Mouse (Mus musculus) E14TG2a.4 (cell line): ENCODE data around the gene Mgat4d.

Source experiments
- CTCF ChIP-seq: conservative IDR thresholded peaks from 2 replicates; pipeline ENCODE4 v1.5.1; 2014; ENCODE audit warnings: low read length
- NANOG ChIP-seq: IDR thresholded peaks from 2 replicates; pipeline ENCODE4 v1.6.1; 2014; ENCODE audit warnings: borderline replicate concordance, low read length, mixed read lengths
- POU5F1 ChIP-seq: IDR thresholded peaks from 2 replicates; pipeline ENCODE4 v1.6.1; 2014; ENCODE audit warnings: low read length, borderline replicate concordance

DNA sequence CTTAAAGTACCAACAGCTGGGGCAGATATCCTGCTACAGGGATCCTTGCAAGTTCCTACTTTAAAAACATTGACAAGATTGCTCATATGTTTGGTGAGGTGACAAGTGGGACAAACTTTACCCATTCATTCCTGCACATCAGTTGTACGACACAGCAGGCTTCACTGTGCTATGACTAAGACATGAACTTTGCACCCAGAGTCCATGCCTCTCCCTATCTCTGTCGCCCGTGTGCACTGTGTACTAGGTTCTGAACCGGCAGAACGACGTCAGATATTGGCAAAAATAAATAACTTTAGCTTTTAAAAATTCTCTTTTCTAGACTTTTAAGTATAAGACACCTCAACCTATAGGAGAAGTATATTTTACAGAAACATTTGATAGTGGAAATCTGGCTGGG is 48.4 kb downstream of the Mgat4d start:
- no peak for TF ChIP-seq CTCF
- TF ChIP-seq NANOG = no peak
- TF ChIP-seq POU5F1 = no peak
